Mouse (Mus musculus) CH12.LX (cell line): ENCODE data around the gene Ccr2. TPM values are rescaled to one million over a fixed set of nuclear protein-coding genes. Genes with fewer than 3 reads are reported as not detected.
"Not testable (repeated sequence)": the region's sequence is repeated elsewhere in the genome, so short reads cannot be mapped to it uniquely, and the experiment has no call there.

Experiments
- DNase-seq: peaks from one replicate; pipeline ENCODE4 v3.0.0-alpha.2; 2013; ENCODE audit errors: extremely low read depth
- H3K27ac ChIP-seq: 2 replicates; pipeline ENCODE4 v1.5.1; 2012; ENCODE audit warnings: low read depth, mild to moderate bottlenecking, control low read depth, moderate library complexity; ENCODE audit not compliant: insufficient read depth
- H3K27me3 ChIP-seq: replicated peaks from 2 replicates; pipeline ENCODE3; 2012; ENCODE audit warnings: inconsistent platforms
- H3K36me3 ChIP-seq, 2 experiments: replicated peaks in 1 of 2; 2 replicates each; pipeline versions ENCODE3 to v1.6.1; 2012; ENCODE audit warnings: inconsistent platforms in 1 of 2, low read length in 1 of 2, mild to moderate bottlenecking in 1 of 2, mixed read lengths in 1 of 2, moderate library complexity in 1 of 2; ENCODE audit not compliant: control insufficient read depth in 1 of 2, insufficient read depth in 1 of 2
- H3K4me1 ChIP-seq, 2 experiments: 2 replicates each; pipeline ENCODE4 v1.6.1; 2012; ENCODE audit warnings: inconsistent platforms in 1 of 2, moderate library complexity in 1 of 2; ENCODE audit not compliant: insufficient read depth in 2 of 2, control insufficient read depth in 1 of 2
- H3K4me2 ChIP-seq: 2 replicates; pipeline ENCODE4 v1.6.1; 2012; ENCODE audit warnings: low read depth, mild to moderate bottlenecking, control low read depth; ENCODE audit not compliant: poor library complexity, insufficient read depth, severe bottlenecking
- H3K4me3 ChIP-seq, 3 experiments: fragments of 150-350 bp in 1 of 3; sonication (generic) in 1 of 3; replicated peaks in 1 of 3; 2 replicates each; pipeline versions ENCODE3 to v1.5.1; 2011 to 2012; ENCODE audit warnings: low read depth in 2 of 3, low read length in 2 of 3, mild to moderate bottlenecking in 2 of 3, moderate library complexity in 2 of 3, control low read depth in 1 of 3, improper control_type of control experiment in 1 of 3, inconsistent platforms in 1 of 3, mixed read lengths in 1 of 3; ENCODE audit not compliant: poor library complexity in 1 of 3
- H3K79me2 ChIP-seq: replicated peaks from 2 replicates; pipeline ENCODE4 v1.6.1; 2012; ENCODE audit warnings: mild to moderate bottlenecking, moderate library complexity; ENCODE audit not compliant: control insufficient read depth, poor library complexity, insufficient read depth, severe bottlenecking; ENCODE audit errors: extremely low read depth
- H3K9ac ChIP-seq: 2 replicates; pipeline ENCODE4 v1.6.1; 2012; ENCODE audit warnings: low read depth, mild to moderate bottlenecking, control low read depth, moderate library complexity; ENCODE audit not compliant: insufficient read depth
- H3K9me3 ChIP-seq: replicated peaks from 2 replicates; pipeline ENCODE3; 2012; ENCODE audit warnings: low read length, inconsistent platforms, mixed read lengths
- BHLHE40 ChIP-seq: IDR thresholded peaks from 2 replicates; pipeline ENCODE4 v1.6.1; 2011; ENCODE audit warnings: mild to moderate bottlenecking, low read depth, low read length, improper control_type of control experiment
- CHD1 ChIP-seq: IDR thresholded peaks from 2 replicates; pipeline ENCODE4 v1.6.1; 2012; ENCODE audit warnings: low read depth, low read length, improper control_type of control experiment, inconsistent platforms
- CHD2 ChIP-seq: IDR thresholded peaks from 2 replicates; pipeline ENCODE4 v1.6.1; 2011; ENCODE audit warnings: low read length, improper control_type of control experiment
- CTCF ChIP-seq, 2 experiments: IDR thresholded peaks in 1 of 2; conservative IDR thresholded peaks in 1 of 2; 2 replicates each; pipeline ENCODE4 v1.5.1; 2011 to 2012; ENCODE audit warnings: low read depth in 2 of 2, low read length in 2 of 2, improper control_type of control experiment in 1 of 2, inconsistent platforms in 1 of 2, mild to moderate bottlenecking in 1 of 2, moderate library complexity in 1 of 2
- E2F4 ChIP-seq: IDR thresholded peaks from 2 replicates; pipeline ENCODE4 v1.6.1; 2011; ENCODE audit warnings: low read depth, low read length, improper control_type of control experiment; ENCODE audit not compliant: insufficient replicate concordance
- ELF1 ChIP-seq: IDR thresholded peaks from 2 replicates; pipeline ENCODE4 v1.6.1; 2014; ENCODE audit warnings: low read depth, mild to moderate bottlenecking, inconsistent platforms, low read length, improper control_type of control experiment
- EP300 ChIP-seq: IDR thresholded peaks from 2 replicates; pipeline ENCODE4 v1.6.1; 2011; ENCODE audit warnings: low read length, improper control_type of control experiment
- ETS1 ChIP-seq: conservative IDR thresholded peaks from 2 replicates; pipeline ENCODE4 v1.6.1; 2012; ENCODE audit warnings: low read depth, mild to moderate bottlenecking, inconsistent platforms, low read length, improper control_type of control experiment, moderate library complexity
- GABPA ChIP-seq: IDR thresholded peaks from 2 replicates; pipeline ENCODE4 v1.6.1; 2012; ENCODE audit warnings: low read depth, low read length, improper control_type of control experiment, inconsistent platforms; ENCODE audit not compliant: insufficient replicate concordance
- HCFC1 ChIP-seq: IDR thresholded peaks from 2 replicates; pipeline ENCODE4 v1.6.1; 2012; ENCODE audit warnings: low read depth, mild to moderate bottlenecking, inconsistent platforms, low read length, improper control_type of control experiment
- IRF4 ChIP-seq: IDR thresholded peaks from 2 replicates; pipeline ENCODE4 v1.6.1; 2014; ENCODE audit warnings: low read depth, mild to moderate bottlenecking, inconsistent platforms, low read length, improper control_type of control experiment
- JUN ChIP-seq: IDR thresholded peaks from 2 replicates; pipeline ENCODE4 v1.6.1; 2011; ENCODE audit warnings: low read depth, mild to moderate bottlenecking, low read length, improper control_type of control experiment, moderate library complexity; ENCODE audit not compliant: insufficient read depth
- JUND ChIP-seq: conservative IDR thresholded peaks from 2 replicates; pipeline ENCODE4 v1.6.1; 2011; ENCODE audit warnings: low read depth, low read length, improper control_type of control experiment
- KAT2A ChIP-seq: IDR thresholded peaks from 2 replicates; pipeline ENCODE4 v1.6.1; 2012; ENCODE audit warnings: low read length, improper control_type of control experiment, inconsistent platforms; ENCODE audit not compliant: insufficient replicate concordance
- MAFK ChIP-seq: IDR thresholded peaks from 2 replicates; pipeline ENCODE4 v1.6.1; 2011; ENCODE audit warnings: low read length, improper control_type of control experiment; ENCODE audit not compliant: insufficient replicate concordance
- MAX ChIP-seq: IDR thresholded peaks from 2 replicates; pipeline ENCODE4 v1.6.1; 2011; ENCODE audit warnings: low read length, improper control_type of control experiment
- MAZ ChIP-seq: IDR thresholded peaks from 2 replicates; pipeline ENCODE4 v1.6.1; 2012; ENCODE audit warnings: low read depth, mild to moderate bottlenecking, inconsistent platforms, low read length, improper control_type of control experiment, moderate library complexity
- MEF2A ChIP-seq: IDR thresholded peaks from 2 replicates; pipeline ENCODE4 v1.6.1; 2014; ENCODE audit warnings: low read depth, mild to moderate bottlenecking, inconsistent platforms, low read length, improper control_type of control experiment, borderline replicate concordance
- MXI1 ChIP-seq: IDR thresholded peaks from 2 replicates; pipeline ENCODE4 v1.6.1; 2011; ENCODE audit warnings: mild to moderate bottlenecking, low read depth, low read length, improper control_type of control experiment
- MYC ChIP-seq: IDR thresholded peaks from 2 replicates; pipeline ENCODE4 v1.6.1; 2011; ENCODE audit warnings: low read depth, mild to moderate bottlenecking, improper control_type of control experiment, low read length
- NELFE ChIP-seq: IDR thresholded peaks from 2 replicates; pipeline ENCODE4 v1.6.1; 2011; ENCODE audit warnings: low read depth, low read length, improper control_type of control experiment
- NRF1 ChIP-seq: IDR thresholded peaks from 2 replicates; pipeline ENCODE4 v1.6.1; 2014; ENCODE audit warnings: low read depth, mild to moderate bottlenecking, inconsistent platforms, low read length, improper control_type of control experiment, moderate library complexity
- PAX5 ChIP-seq: IDR thresholded peaks from 2 replicates; pipeline ENCODE4 v1.6.1; 2012; ENCODE audit warnings: low read length, inconsistent platforms, mixed read lengths
- POLR2A ChIP-seq: IDR thresholded peaks from 2 replicates; pipeline ENCODE4 v1.6.1; 2011; ENCODE audit warnings: low read depth, mild to moderate bottlenecking, improper control_type of control experiment, low read length
- POLR2AphosphoS2 ChIP-seq: IDR thresholded peaks from 2 replicates; pipeline ENCODE4 v1.6.1; 2011; ENCODE audit warnings: low read depth, low read length, improper control_type of control experiment
- RAD21 ChIP-seq: IDR thresholded peaks from 2 replicates; pipeline ENCODE4 v1.6.1; 2011; ENCODE audit warnings: low read depth, mild to moderate bottlenecking, low read length, improper control_type of control experiment, moderate library complexity
- RCOR1 ChIP-seq: conservative IDR thresholded peaks from 2 replicates; pipeline ENCODE4 v1.6.1; 2012; ENCODE audit warnings: low read depth, mild to moderate bottlenecking, inconsistent platforms, low read length, improper control_type of control experiment
- SIN3A ChIP-seq: IDR thresholded peaks from 2 replicates; pipeline ENCODE4 v1.6.1; 2012; ENCODE audit warnings: low read length, improper control_type of control experiment, inconsistent platforms
- SMC3 ChIP-seq: IDR thresholded peaks from 2 replicates; pipeline ENCODE4 v1.6.1; 2011; ENCODE audit warnings: low read depth, low read length, improper control_type of control experiment
- TBP ChIP-seq: conservative IDR thresholded peaks from 2 replicates; pipeline ENCODE4 v1.6.1; 2011; ENCODE audit warnings: low read depth, low read length, improper control_type of control experiment
- TCF12 ChIP-seq: IDR thresholded peaks from 2 replicates; pipeline ENCODE4 v1.6.1; 2014; ENCODE audit warnings: low read depth, mild to moderate bottlenecking, inconsistent platforms, low read length, improper control_type of control experiment
- UBTF ChIP-seq: IDR thresholded peaks from 2 replicates; pipeline ENCODE4 v1.6.1; 2012; ENCODE audit warnings: low read depth, mild to moderate bottlenecking, inconsistent platforms, low read length, improper control_type of control experiment, moderate library complexity
- USF1 ChIP-seq: IDR thresholded peaks from 2 replicates; pipeline ENCODE4 v1.6.1; 2014; ENCODE audit warnings: low read depth, mild to moderate bottlenecking, inconsistent platforms, low read length, improper control_type of control experiment
- USF2 ChIP-seq: conservative IDR thresholded peaks from 2 replicates; pipeline ENCODE4 v1.6.1; 2011; ENCODE audit warnings: low read depth, low read length, improper control_type of control experiment
- ZC3H11A ChIP-seq: IDR thresholded peaks from 2 replicates; pipeline ENCODE4 v1.6.1; 2012; ENCODE audit warnings: low read depth, mild to moderate bottlenecking, inconsistent platforms, low read length, improper control_type of control experiment
- ZKSCAN1 ChIP-seq: IDR thresholded peaks from 2 replicates; pipeline ENCODE4 v1.6.1; 2012; ENCODE audit warnings: low read depth, inconsistent platforms, low read length, improper control_type of control experiment, borderline replicate concordance
- ZMIZ1 ChIP-seq: IDR thresholded peaks from 2 replicates; pipeline ENCODE4 v1.6.1; 2012; ENCODE audit warnings: low read depth, mild to moderate bottlenecking, inconsistent platforms, low read length, improper control_type of control experiment
- ZNF384 ChIP-seq: IDR thresholded peaks from 2 replicates; pipeline ENCODE4 v1.6.1; 2012; ENCODE audit warnings: low read depth, low read length, improper control_type of control experiment, inconsistent platforms
- dilution Hi-C: fragments of 300-500 bp; cut with MboI; formaldehyde crosslinking; loops from 2 replicates; pipeline ENCODE4 v1.14.3; 2020; ENCODE audit warnings: low sequenced_read_pairs; ENCODE audit not compliant: extremely low pct_unique_long_range_greater_than_20kb, extremely low pct_ligation_motif_present
- in situ Hi-C: fragments of 300-500 bp; cut with MboI; formaldehyde crosslinking; loops from 3 replicates; pipeline ENCODE4 v1.14.3; 2019; ENCODE audit warnings: low sequenced_read_pairs, low pct_ligation_motif_present, low pct_unique_long_range_greater_than_20kb, mixed read lengths
- polyA plus RNA-seq: library from polyadenylated mRNA; unstranded; fragments of >175 nt; gene quantifications from 2 replicates; pipeline ENCODE4 v1.2.1, GENCODE M21; 2012; ENCODE audit warnings: low read depth; ENCODE audit not compliant: insufficient read length
- total RNA-seq, 2 experiments: library from RNA; depleted of rRNA; stranded (reverse); fragments of 300-350 nt in 1 of 2; fragments of >200 nt in 1 of 2; gene quantifications; 2 replicates each; pipeline ENCODE4 v1.2.3; 2012 to 2014

Gene Ccr2
- total and polyA plus RNA-seq, 3 experiments: not detected

DNA sequence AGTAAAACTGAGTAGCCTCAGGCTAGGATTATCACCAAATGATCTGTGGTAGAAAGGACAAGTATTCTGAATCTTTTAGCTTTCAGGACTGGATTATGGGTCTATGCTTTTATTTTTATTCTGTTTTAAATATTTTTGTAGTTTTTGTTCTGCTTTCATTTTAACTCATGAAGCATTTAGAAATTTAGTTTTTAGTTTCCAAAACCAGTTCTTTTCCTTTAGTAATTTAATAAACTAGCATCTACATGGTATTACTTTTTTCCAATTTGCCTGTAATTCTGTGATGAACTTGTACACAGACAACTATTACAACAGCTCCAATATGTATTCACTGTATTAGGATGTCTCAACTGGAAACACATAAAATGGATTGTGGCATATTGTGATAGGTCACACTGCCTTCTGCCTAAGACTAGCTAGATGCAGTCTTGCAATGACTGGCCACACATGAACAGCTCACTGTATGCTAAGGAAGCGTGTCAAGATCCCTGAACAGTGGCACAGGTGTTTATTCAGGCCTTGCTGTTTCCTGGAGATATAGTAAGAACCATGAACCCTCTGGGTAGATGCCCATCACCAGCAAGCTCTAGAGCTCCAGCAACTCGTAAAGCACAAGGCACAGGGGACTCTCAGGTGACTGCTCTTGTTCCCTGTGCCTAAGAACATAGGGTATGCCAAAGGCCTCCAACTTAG, 41.9 kb upstream of the Ccr2 start:
- Histone ChIP-seq H3K27ac (no peak overlapping the region), H3K36me3 (no peaks in the 10 kb centered on the region)

DNA sequence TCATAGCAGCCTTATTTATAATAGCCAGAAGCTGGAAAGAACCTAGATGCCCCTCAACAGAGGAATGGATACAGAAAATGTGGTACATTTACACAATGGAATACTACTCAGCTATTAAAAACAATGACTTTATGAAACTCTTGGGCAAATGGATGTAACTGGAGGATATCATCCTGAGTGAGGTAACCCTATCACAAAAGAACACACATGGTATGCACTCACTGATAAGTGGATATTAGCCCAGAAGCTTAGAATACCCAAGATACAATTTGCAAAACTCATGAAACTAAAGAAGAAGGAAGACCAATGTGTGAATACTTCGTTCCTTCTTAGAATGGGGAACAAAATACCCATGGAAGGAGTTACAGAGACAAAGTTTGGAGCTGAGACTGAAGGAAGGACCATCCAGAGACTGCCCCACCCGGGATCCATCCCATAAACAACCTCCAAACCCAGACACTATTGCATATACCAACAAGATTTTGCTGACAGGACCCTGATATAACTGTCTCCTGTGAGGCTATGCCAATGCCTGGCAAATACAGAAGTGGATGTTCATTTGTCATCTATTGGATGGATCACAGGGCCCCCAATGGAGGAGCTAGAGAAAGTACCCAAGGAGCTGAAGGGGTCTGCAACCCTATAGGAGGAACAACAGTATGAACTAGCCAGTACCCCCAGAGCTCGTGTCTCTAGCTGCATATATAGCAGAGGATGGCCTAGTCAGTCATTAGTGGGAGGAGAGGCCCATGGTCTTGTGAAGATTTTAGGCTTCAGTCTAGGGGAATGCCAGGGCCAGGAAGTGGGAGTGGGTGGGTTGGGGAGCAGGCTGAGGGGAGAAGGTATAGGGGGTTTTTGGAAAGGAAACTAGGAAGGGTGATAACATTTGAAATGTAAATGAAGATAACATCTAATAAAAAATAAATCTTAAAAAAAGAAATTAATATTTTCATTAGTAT, 40.0 kb upstream of the Ccr2 start:
- H3K9me3 ChIP-seq, H3K9ac ChIP-seq, H3K36me3 ChIP-seq, DNase-seq, H3K27ac ChIP-seq, in situ Hi-C loops, dilution Hi-C loops, H3K79me2 ChIP-seq, H3K27me3 ChIP-seq, H3K4me3 ChIP-seq, H3K4me2 ChIP-seq: not testable (repeated sequence)
- H3K4me1 ChIP-seq: peaks cover 9 to 20% of the 10 kb centered on the region in 2 experiments

More for the DNA sequence above, 41.9 kb upstream of the Ccr2 start:
- Histone ChIP-seq H3K4me1 (peaks cover 9 to 28% of the 10 kb centered on the region in 2 experiments), H3K9ac (no peak overlapping the region), H3K9me3 (no peaks in the 10 kb centered on the region), H3K4me2 (no peak overlapping the region), H3K4me3 (no peak overlapping the region), H3K79me2 (no peaks in the 10 kb centered on the region), H3K27me3 (no peaks in the 10 kb centered on the region)
- in situ Hi-C loops (no loop called here), dilution Hi-C loops (no loop called here)
- TF ChIP-seq HCFC1: no peak
- no peak for TF ChIP-seq POLR2AphosphoS2
- no peak for TF ChIP-seq MAX
- TF ChIP-seq UBTF: no peak
- no peak for TF ChIP-seq E2F4
- no peak for TF ChIP-seq POLR2A
- no peak for TF ChIP-seq ETS1
- no peak for TF ChIP-seq ZKSCAN1
- TF ChIP-seq MYC: no peak
- no peak for TF ChIP-seq ZNF384
- TF ChIP-seq MEF2A: 0 out of 2 replicates have a peak, but pooled peaks have one; percentile 36
- TF ChIP-seq JUN: peak; percentile 35
- no peak for TF ChIP-seq ZC3H11A
- no peak for TF ChIP-seq CHD2
- TF ChIP-seq RAD21: no peak
- TF ChIP-seq SMC3: no peak
- TF ChIP-seq TBP: no peak
- no peak for TF ChIP-seq USF1
- TF ChIP-seq IRF4: peak; percentile 53; the same call in 1 of the 2 replicates
- no peak for TF ChIP-seq MAZ
- no peak for TF ChIP-seq TCF12
- no peak for TF ChIP-seq SIN3A
- TF ChIP-seq GABPA: no peak
- TF ChIP-seq CTCF (conservative IDR thresholded peaks at IDR 0.05 in 1 of 2, IDR thresholded peaks at IDR 0.05 in 1 of 2; ENCODE audit: low read depth in 2 of 2, low read length in 2 of 2): no peak
- no peak for TF ChIP-seq PAX5
- TF ChIP-seq CHD1: no peak
- TF ChIP-seq MXI1: no peak
- TF ChIP-seq NRF1: no peak
- TF ChIP-seq MAFK: no peak
- TF ChIP-seq ZMIZ1: no peak
- TF ChIP-seq NELFE: no peak
- peak; percentile 22; the same call in 1 of the 2 replicates for TF ChIP-seq BHLHE40
- TF ChIP-seq USF2: no peak
- peak; percentile 48; the same call in 1 of the 2 replicates for TF ChIP-seq JUND
- TF ChIP-seq EP300: peak; percentile 82
- TF ChIP-seq RCOR1: no peak
- TF ChIP-seq ELF1: no peak
- no peak for TF ChIP-seq KAT2A
- peak; percentile 35 for DNase-seq
